8 mouse cellular contexts compared by ENCODE assay signal in the genomic region with DNA sequence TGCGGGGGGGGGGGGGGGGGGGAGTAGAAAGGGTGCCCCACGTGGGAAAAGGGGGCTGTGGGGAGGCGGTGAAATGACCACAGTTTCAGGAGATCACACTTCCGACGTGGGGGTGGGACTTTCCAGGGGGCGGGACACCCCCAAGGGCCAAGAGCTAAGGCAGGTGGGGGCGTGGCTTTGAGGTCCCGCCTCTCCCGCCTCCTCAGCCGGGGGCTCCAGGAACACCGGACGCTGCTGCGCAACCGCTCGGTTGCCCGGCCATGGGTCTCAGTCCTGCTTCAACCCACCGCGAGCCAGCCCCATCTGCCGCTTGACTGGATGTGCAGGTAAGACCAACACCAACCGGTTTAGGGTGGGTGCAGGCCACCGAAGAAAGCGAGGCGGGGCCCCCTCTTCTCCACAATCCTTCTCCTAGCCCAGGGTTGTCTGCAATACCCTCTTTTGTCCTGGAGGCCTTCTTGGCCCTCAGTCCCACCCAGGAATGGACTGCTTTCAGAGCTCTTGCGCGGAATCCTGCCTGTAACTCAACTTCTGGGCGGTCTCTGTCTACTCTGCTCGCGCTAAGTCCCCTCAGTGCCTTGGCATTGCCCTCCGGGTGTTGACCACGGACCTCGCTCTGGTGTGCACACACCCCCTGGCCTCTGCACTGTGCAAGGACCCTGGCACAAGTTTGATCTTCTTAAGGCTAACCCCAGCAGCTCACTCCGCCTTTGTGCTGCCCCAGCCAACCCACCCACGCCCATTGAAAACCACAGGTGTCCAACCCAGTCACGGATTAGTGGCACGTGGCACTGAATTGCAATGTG. TPM values are rescaled to one million over a fixed set of nuclear protein-coding genes. Genes with fewer than 3 reads are reported as not detected.
DNase-seq lines count a peak whose midpoint lies in the region; ATAC-seq and TF ChIP-seq lines count a peak whose summit lies in the region.

A gene (plus strand): TSS at position 44 of the 806 bp plus-strand sequence.

- WGBS in embryonic facial prominence, embryonic 13.5 days = 2% methylated on average over 32 of the region's 35 CpGs
- 1% methylated on average over 31 of the region's 35 CpGs for WGBS in hindbrain, embryonic 14.5 days
- WGBS in midbrain, embryonic 15.5 days = under 1% methylated on average over 33 of the region's 35 CpGs

- H3K79me2 ChIP-seq in MEL (ENCODE audit: control insufficient read depth, insufficient read depth, low read length, poor library complexity) = no peaks in the 10 kb centered on the region; the same call in 1 of the 2 replicates

- H3K27ac ChIP-seq in MEL (ENCODE audit: control insufficient read depth, low read depth, low read length) = peak within 1 kb of the TSS; percentile 16; the same call in 1 of the 2 replicates
- H3K27ac ChIP-seq in embryonic facial prominence, embryonic 13.5 days = peak within 1 kb of the TSS; percentile 77
- H3K27ac ChIP-seq in hindbrain, embryonic 14.5 days = peak within 1 kb of the TSS; percentile 74
- H3K27ac ChIP-seq in midbrain, embryonic 15.5 days = peak within 1 kb of the TSS; percentile 75

- H3K27me3 ChIP-seq in MEL (ENCODE audit: control insufficient read depth in 1 of 2, insufficient read depth in 2 of 2, low read length in 2 of 2) = no peaks in the 10 kb centered on the region
- no peaks in the 10 kb centered on the region for H3K27me3 ChIP-seq in embryonic facial prominence, embryonic 13.5 days
- no peaks in the 10 kb centered on the region for H3K27me3 ChIP-seq in hindbrain, embryonic 14.5 days (ENCODE audit: control insufficient read depth, insufficient read depth, low read length)
- no peaks in the 10 kb centered on the region for H3K27me3 ChIP-seq in midbrain, embryonic 15.5 days (replicated peaks)

- H3K36me3 ChIP-seq in MEL (ENCODE audit: control insufficient read depth in 1 of 2, insufficient read depth in 2 of 2, low read length in 2 of 2) = no peaks in the 10 kb centered on the region; a peak in 1 of 4 replicates
- H3K36me3 ChIP-seq in embryonic facial prominence, embryonic 13.5 days = peaks cover 33% of the 10 kb centered on the region
- H3K36me3 ChIP-seq in hindbrain, embryonic 14.5 days (replicated peaks; ENCODE audit: control insufficient read depth, insufficient read depth) = peaks cover 45% of the 10 kb centered on the region
- H3K36me3 ChIP-seq in midbrain, embryonic 15.5 days (replicated peaks) = peaks cover 15% of the 10 kb centered on the region

- no peak for TF ChIP-seq POLR2A in MEL (IDR thresholded peaks at IDR 0.05; ENCODE audit: control insufficient read depth in 1 of 2, insufficient read depth in 1 of 2, low read depth in 1 of 2, low read length in 2 of 2, poor library complexity in 1 of 2)

- TF ChIP-seq RAD21 in MEL (IDR thresholded peaks at IDR 0.05; ENCODE audit: low read depth, low read length) = no peak

- H3K4me3 ChIP-seq in MEL (ENCODE audit: control insufficient read depth in 1 of 2, insufficient read depth in 1 of 2, low read depth in 2 of 2, low read length in 2 of 2) = peak within 1 kb of the TSS; percentile 45 to 60
- H3K4me3 ChIP-seq in embryonic facial prominence, embryonic 13.5 days = peak within 1 kb of the TSS; percentile 68
- H3K4me3 ChIP-seq in hindbrain, embryonic 14.5 days (replicated peaks; ENCODE audit: low read length) = peak within 1 kb of the TSS; percentile 58
- H3K4me3 ChIP-seq in midbrain, embryonic 15.5 days = peak within 1 kb of the TSS; percentile 76

- ATAC-seq in embryonic facial prominence, embryonic 13.5 days (ENCODE audit: insufficient number of reproducible peaks, insufficient read depth, low FRiP score, low TSS enrichment, low read depth) = peak; percentile 56
- ATAC-seq in hindbrain, embryonic 14.5 days (ENCODE audit: low FRiP score) = peak; percentile 74
- ATAC-seq in midbrain, embryonic 15.5 days (replicated peaks) = peak; percentile 83

- no peak for TF ChIP-seq EP300 in MEL (IDR thresholded peaks at IDR 0.05; ENCODE audit: low read depth in 1 of 2, low read length in 2 of 2)

- H3K4me1 ChIP-seq in MEL (ENCODE audit: control insufficient read depth in 1 of 2, insufficient read depth in 2 of 2, low read length in 2 of 2) = 0 out of 4 replicates have a peak, but pooled peaks cover 0 to 2% of the 10 kb centered on the region in 2 experiments
- H3K4me1 ChIP-seq in embryonic facial prominence, embryonic 13.5 days = peaks cover 26% of the 10 kb centered on the region
- H3K4me1 ChIP-seq in hindbrain, embryonic 14.5 days (replicated peaks; ENCODE audit: control insufficient read depth, insufficient read depth, low read length) = peaks cover 30% of the 10 kb centered on the region
- H3K4me1 ChIP-seq in midbrain, embryonic 15.5 days = peaks cover 32% of the 10 kb centered on the region

- DNase-seq in CD4-positive, CD25-positive, alpha-beta regulatory T cell, adult 2 months (ENCODE audit: low read depth, low spot score) = peak; percentile 84
- peak; percentile 49 for DNase-seq in MEL (ENCODE audit: low read depth, low spot score)
- peak; percentile 69 for DNase-seq in hindbrain, embryonic 14.5 days (ENCODE audit: low spot score)
- DNase-seq in liver = peak; percentile 82
- peak; percentile 86 for DNase-seq in testis, postnatal 14 days (ENCODE audit: low spot score)
- DNase-seq in frontal cortex, postnatal 14 days (ENCODE audit: low spot score in 2 of 2) = no peak

- TF ChIP-seq CTCF in MEL (IDR thresholded peaks at IDR 0.05 in 2 of 3, conservative IDR thresholded peaks at IDR 0.05 in 1 of 3; ENCODE audit: control insufficient read depth in 1 of 3, insufficient read depth in 1 of 3, low read depth in 2 of 3, low read length in 3 of 3, poor library complexity in 1 of 3, severe bottlenecking in 1 of 3) = no peak

- H3K4me2 ChIP-seq in embryonic facial prominence, embryonic 13.5 days = peak within 1 kb of the TSS; percentile 79
- H3K4me2 ChIP-seq in hindbrain, embryonic 14.5 days (replicated peaks) = peak within 1 kb of the TSS; percentile 70
- peak within 1 kb of the TSS; percentile 74 for H3K4me2 ChIP-seq in midbrain, embryonic 15.5 days

- peak within 1 kb of the TSS; percentile 55 for H3K9ac ChIP-seq in MEL (ENCODE audit: control insufficient read depth, low read depth, low read length, poor library complexity, severe bottlenecking)
- peak within 1 kb of the TSS; percentile 81 for H3K9ac ChIP-seq in embryonic facial prominence, embryonic 13.5 days
- peak within 1 kb of the TSS; percentile 78 for H3K9ac ChIP-seq in hindbrain, embryonic 14.5 days
- peak within 1 kb of the TSS; percentile 77 for H3K9ac ChIP-seq in midbrain, embryonic 15.5 days

- H3K9me3 ChIP-seq in MEL (replicated peaks; ENCODE audit: insufficient read depth, low read length) = no peaks in the 10 kb centered on the region
- no peaks in the 10 kb centered on the region for H3K9me3 ChIP-seq in embryonic facial prominence, embryonic 13.5 days
- no peaks in the 10 kb centered on the region for H3K9me3 ChIP-seq in hindbrain, embryonic 14.5 days (ENCODE audit: control insufficient read depth, low read length)
- H3K9me3 ChIP-seq in midbrain, embryonic 15.5 days = no peaks in the 10 kb centered on the region

TF ChIP-seq in MEL, 35 proteins besides CTCF, POLR2A, EP300 and RAD21:
- TF ChIP-seq POLR2AphosphoS5 (IDR thresholded peaks at IDR 0.05; ENCODE audit: borderline replicate concordance, low read depth, low read length) = no peak
- TF ChIP-seq CHD2 (IDR thresholded peaks at IDR 0.05; ENCODE audit: low read length) = no peak
- no peak for TF ChIP-seq ZNF384 (IDR thresholded peaks at IDR 0.05; ENCODE audit: low read depth, low read length)
- TF ChIP-seq MAZ (IDR thresholded peaks at IDR 0.05; ENCODE audit: low read depth, low read length) = no peak
- no peak for TF ChIP-seq SMC3 (IDR thresholded peaks at IDR 0.05; ENCODE audit: low read depth, low read length)
- no peak for TF ChIP-seq UBTF (IDR thresholded peaks at IDR 0.05; ENCODE audit: borderline replicate concordance, insufficient read depth, low read depth, low read length)
- no peak for TF ChIP-seq ZC3H11A (IDR thresholded peaks at IDR 0.05; ENCODE audit: low read depth, low read length)
- no peak for TF ChIP-seq ZMIZ1 (IDR thresholded peaks at IDR 0.05; ENCODE audit: low read depth, low read length)
- TF ChIP-seq ETS1 (IDR thresholded peaks at IDR 0.05; ENCODE audit: low read depth, low read length) = no peak
- TF ChIP-seq GABPA (IDR thresholded peaks at IDR 0.05; ENCODE audit: low read depth, low read length) = no peak
- TF ChIP-seq ELF1 (IDR thresholded peaks at IDR 0.05; ENCODE audit: low read depth, low read length) = no peak
- TF ChIP-seq MYB (IDR thresholded peaks at IDR 0.05; ENCODE audit: low read depth, low read length) = no peak
- no peak for TF ChIP-seq MEF2A (IDR thresholded peaks at IDR 0.05; ENCODE audit: extremely low read depth, insufficient replicate concordance, low read depth, low read length, poor library complexity, severe bottlenecking)
- TF ChIP-seq POLR2AphosphoS2 (IDR thresholded peaks at IDR 0.05; ENCODE audit: low read length) = no peak
- no peak for TF ChIP-seq ZKSCAN1 (IDR thresholded peaks at IDR 0.05; ENCODE audit: low read depth, low read length)

RNA-seq across cellular contexts. Expression of the gene that starts here (rescaled TPM):
- total RNA-seq in MEL (2012; rRNA removed) = 0.77 and 0.85 TPM in 2 replicates
- 1 to 10 TPM in 1 of 2 experiments, not detected in 1; 2.8 TPM for polyA plus RNA-seq in MEL (2012; ENCODE audit: insufficient read depth in 1 of 2, insufficient read length in 2 of 2, low read depth in 1 of 2, low replicate concordance in 2 of 2, missing spikeins in 1 of 2)
- polyA plus RNA-seq in embryonic facial prominence, embryonic 13.5 days (2015; fragmentation: Nextera tagmentation; extraction: Ambion mirVana) = 0.55 and 0.58 TPM in 2 replicates
- polyA plus RNA-seq in hindbrain, embryonic 14.5 days (2014; fragmentation: Nextera tagmentation; extraction: Ambion mirVana) = 0.99 and 1.6 TPM in 2 replicates
- 0.76 and 0.80 TPM in 2 replicates for polyA plus RNA-seq in midbrain, embryonic 15.5 days (2015; fragmentation: Nextera tagmentation; extraction: Ambion mirVana)

Comparison
In these comparisons a context has a peak if more than half of its experiments do, and no peak if none do; other contexts are left out.
1. Peak in ATAC-seq, H3K4me3 ChIP-seq, H3K27ac ChIP-seq, H3K9ac ChIP-seq and H3K4me2 ChIP-seq in embryonic facial prominence, embryonic 13.5 days; RNA of the gene not detected or under 1 TPM.
2. Peak in ATAC-seq, H3K4me3 ChIP-seq, H3K27ac ChIP-seq, H3K9ac ChIP-seq and H3K4me2 ChIP-seq in midbrain, embryonic 15.5 days; RNA of the gene not detected or under 1 TPM.
3. DNase-seq: peak in CD4-positive, CD25-positive, alpha-beta regulatory T cell, adult 2 months (single experiment), MEL (single experiment), hindbrain, embryonic 14.5 days (single experiment), liver (single experiment) and testis, postnatal 14 days (single experiment); none in frontal cortex, postnatal 14 days (0 of 2).
4. H3K27ac ChIP-seq: peak in every context shown above with its lines; median percentile 77 in embryonic facial prominence, embryonic 13.5 days; 75 in midbrain, embryonic 15.5 days; 74 in hindbrain, embryonic 14.5 days; 16 in MEL.
5. Peak in every context shown above with its lines, with median percentiles within 50 percentile points of each other: H3K4me3 ChIP-seq, H3K9ac ChIP-seq, ATAC-seq and H3K4me2 ChIP-seq.